Mouse (Mus musculus) C2C12 (cell line): ENCODE measurements around the gene Mterf4.

Source experiments
- CEBPB ChIP-seq: IDR thresholded peaks from one replicate; pipeline ENCODE4 v1.6.1; 2011; ENCODE audit warnings: low read depth, mild to moderate bottlenecking, control low read depth, moderate library complexity
- CTCF ChIP-seq: IDR thresholded peaks from one replicate; pipeline ENCODE4 v1.5.1; 2011; ENCODE audit not compliant: control insufficient read depth, insufficient read depth, insufficient read length
- FOSL1 ChIP-seq: IDR thresholded peaks from one replicate; pipeline ENCODE4 v1.8.0; 2011; ENCODE audit warnings: mild to moderate bottlenecking, low read length; ENCODE audit not compliant: poor library complexity, insufficient read depth, severe bottlenecking
- MAX ChIP-seq: IDR thresholded peaks from one replicate; pipeline ENCODE4 v1.6.1; 2011; ENCODE audit warnings: mild to moderate bottlenecking, control low read depth
- MYOD1 ChIP-seq: IDR thresholded peaks from one replicate; pipeline ENCODE4 v1.6.1; 2011; ENCODE audit warnings: low read depth; ENCODE audit not compliant: control insufficient read depth, insufficient read length
- MYOG ChIP-seq: IDR thresholded peaks from one replicate; pipeline ENCODE4 v1.6.1; 2011; ENCODE audit not compliant: control insufficient read depth, insufficient read length; ENCODE audit errors: extremely low read depth
- USF1 ChIP-seq: IDR thresholded peaks from one replicate; pipeline ENCODE4 v1.6.1; 2011; ENCODE audit warnings: low read depth, mild to moderate bottlenecking, control low read depth, moderate library complexity

DNA sequence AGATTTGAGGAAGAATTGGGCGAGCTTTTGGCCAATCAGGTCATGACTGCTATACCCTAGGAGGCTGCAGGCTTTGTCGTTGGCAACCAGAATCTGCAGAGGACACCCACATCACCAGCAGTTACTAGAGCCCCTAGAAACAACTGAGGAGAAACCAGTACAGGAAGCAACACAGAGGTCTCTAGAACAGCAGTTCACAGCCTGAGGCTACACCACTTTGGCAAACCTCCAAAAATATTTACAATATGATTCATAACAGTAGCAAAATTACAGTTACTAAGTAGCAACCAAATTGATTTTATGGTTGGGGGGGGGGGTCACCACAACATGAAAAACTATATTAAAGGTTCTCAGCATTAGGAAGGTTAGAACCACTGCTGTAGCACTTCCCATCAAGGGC lies 28.9 kb upstream of the Mterf4 start:
- TF ChIP-seq MAX (no peak), CTCF (no peak), MYOD1 (no peak), USF1 (no peak), CEBPB (no peak), MYOG (no peak), FOSL1 (no peak)
